Mouse (Mus musculus): ENCODE data around the gene Satb2. TPM values are rescaled to one million over a fixed set of nuclear protein-coding genes. Genes with fewer than 3 reads are reported as not detected.
"Not testable (repeated sequence)": the region's sequence is repeated elsewhere in the genome, so short reads cannot be mapped to it uniquely, and the experiment has no call there.

The Satb2 gene
- polyA plus RNA-seq, 1 experiment from 2014 or later, result 1.1 TPM

GRCm38 (mm10) chr1:56822025-56822424 is 156.4 kb downstream of the Satb2 start:
- H3K4me3 ChIP-seq (ENCODE audit: low read depth, low read length), result no peak overlapping the region

GRCm38 (mm10) chr1:56813506-56813905 is 164.9 kb downstream of the Satb2 start:
- Histone ChIP-seq H3K27me3 (ENCODE audit: control insufficient read depth, insufficient read depth, low read length) (no peaks in the 10 kb centered on the region), H3K36me3 (ENCODE audit: control insufficient read depth, insufficient read depth, low read length) (no peaks in the 10 kb centered on the region)
- ATAC-seq (ENCODE audit: insufficient number of reproducible peaks, insufficient read depth, low FRiP score, low read depth), result no peak

More at GRCm38 (mm10) chr1:56822025-56822424, 156.4 kb downstream of the Satb2 start:
- Histone ChIP-seq H3K9me3 (ENCODE audit: control insufficient read depth, low read depth, low read length) (no peaks in the 10 kb centered on the region), H3K27ac (ENCODE audit: low read length) (no peak overlapping the region), H3K36me3 (ENCODE audit: control insufficient read depth, insufficient read depth, low read length) (no peaks in the 10 kb centered on the region), H3K27me3 (ENCODE audit: control insufficient read depth, insufficient read depth, low read length) (no peaks in the 10 kb centered on the region), H3K4me1 (ENCODE audit: control insufficient read depth, insufficient read depth, low read length) (no peaks in the 10 kb centered on the region), H3K9ac (replicated peaks; ENCODE audit: low read depth, low read length) (no peak overlapping the region), H3K4me2 (replicated peaks; ENCODE audit: low read depth, low read length) (no peak overlapping the region)
- 80% methylated on average over 3 of the region's 3 CpGs for WGBS
- no peak for ATAC-seq (ENCODE audit: insufficient number of reproducible peaks, insufficient read depth, low FRiP score, low read depth)

GRCm38 (mm10) chr1:56812961-56813360 is 165.5 kb downstream of the Satb2 start:
- Histone ChIP-seq H3K9me3 (ENCODE audit: control insufficient read depth, low read depth, low read length) (no peaks in the 10 kb centered on the region), H3K36me3 (ENCODE audit: control insufficient read depth, insufficient read depth, low read length) (no peaks in the 10 kb centered on the region), H3K4me1 (ENCODE audit: control insufficient read depth, insufficient read depth, low read length) (no peaks in the 10 kb centered on the region), H3K9ac (replicated peaks; ENCODE audit: low read depth, low read length) (no peak overlapping the region), H3K27ac (ENCODE audit: low read length) (no peak overlapping the region), H3K27me3 (ENCODE audit: control insufficient read depth, insufficient read depth, low read length) (no peaks in the 10 kb centered on the region), H3K4me3 (ENCODE audit: low read depth, low read length) (no peak overlapping the region), H3K4me2 (replicated peaks; ENCODE audit: low read depth, low read length) (no peak overlapping the region)
- ATAC-seq (ENCODE audit: insufficient number of reproducible peaks, insufficient read depth, low FRiP score, low read depth), result no peak
- WGBS, result 82% methylated on average over 4 of the region's 4 CpGs

More at GRCm38 (mm10) chr1:56813506-56813905, 164.9 kb downstream of the Satb2 start:
- Histone ChIP-seq H3K4me2 (replicated peaks; ENCODE audit: low read depth, low read length) (no peak overlapping the region), H3K4me3 (ENCODE audit: low read depth, low read length) (no peak overlapping the region), H3K9me3 (ENCODE audit: control insufficient read depth, low read depth, low read length) (no peaks in the 10 kb centered on the region), H3K27ac (ENCODE audit: low read length) (no peak overlapping the region), H3K9ac (replicated peaks; ENCODE audit: low read depth, low read length) (no peak overlapping the region), H3K4me1 (ENCODE audit: control insufficient read depth, insufficient read depth, low read length) (no peaks in the 10 kb centered on the region)

GRCm38 (mm10) chr1:56811486-56811885 is 167.0 kb downstream of the Satb2 start:
- no peak for ATAC-seq (ENCODE audit: insufficient number of reproducible peaks, insufficient read depth, low FRiP score, low read depth)
- Histone ChIP-seq H3K27me3 (ENCODE audit: control insufficient read depth, insufficient read depth, low read length) (no peaks in the 10 kb centered on the region), H3K9me3 (ENCODE audit: control insufficient read depth, low read depth, low read length) (no peaks in the 10 kb centered on the region), H3K4me1 (ENCODE audit: control insufficient read depth, insufficient read depth, low read length) (no peaks in the 10 kb centered on the region), H3K9ac (replicated peaks; ENCODE audit: low read depth, low read length) (no peak overlapping the region), H3K36me3 (ENCODE audit: control insufficient read depth, insufficient read depth, low read length) (no peaks in the 10 kb centered on the region), H3K4me3 (ENCODE audit: low read depth, low read length) (no peak overlapping the region), H3K27ac (ENCODE audit: low read length) (no peak overlapping the region), H3K4me2 (replicated peaks; ENCODE audit: low read depth, low read length) (no peak overlapping the region)
- 86% methylated on average over 3 of the region's 3 CpGs for WGBS

GRCm38 (mm10) chr1:56806006-56806405 is 172.4 kb downstream of the Satb2 start:
- no peak for ATAC-seq (ENCODE audit: insufficient number of reproducible peaks, insufficient read depth, low FRiP score, low read depth)
- 75% methylated on average over 5 of the region's 5 CpGs for WGBS
- Histone ChIP-seq H3K27me3 (ENCODE audit: control insufficient read depth, insufficient read depth, low read length) (no peaks in the 10 kb centered on the region), H3K4me1 (ENCODE audit: control insufficient read depth, insufficient read depth, low read length) (no peaks in the 10 kb centered on the region), H3K9ac (replicated peaks; ENCODE audit: low read depth, low read length) (no peak overlapping the region), H3K9me3 (ENCODE audit: control insufficient read depth, low read depth, low read length) (no peaks in the 10 kb centered on the region), H3K4me3 (ENCODE audit: low read depth, low read length) (no peak overlapping the region), H3K27ac (ENCODE audit: low read length) (no peak overlapping the region), H3K36me3 (ENCODE audit: control insufficient read depth, insufficient read depth, low read length) (no peaks in the 10 kb centered on the region), H3K4me2 (replicated peaks; ENCODE audit: low read depth, low read length) (no peak overlapping the region)

GRCm38 (mm10) chr1:56800611-56801010 is 177.8 kb downstream of the Satb2 start:
- 82% methylated on average over 7 of the region's 7 CpGs for WGBS

GRCm38 (mm10) chr1:56795016-56795608 is 183.3 kb downstream of the Satb2 start:
- H3K36me3 ChIP-seq (ENCODE audit: control insufficient read depth, insufficient read depth, low read length), result no peaks in the 10 kb centered on the region
- H3K4me2 ChIP-seq (replicated peaks; ENCODE audit: low read depth, low read length), result no peak overlapping the region
- WGBS, result 79% methylated on average over 19 of the region's 19 CpGs
- no peak for ATAC-seq (ENCODE audit: insufficient number of reproducible peaks, insufficient read depth, low FRiP score, low read depth)
- no peak overlapping the region for H3K4me3 ChIP-seq (ENCODE audit: low read depth, low read length)
- H3K4me1 ChIP-seq (ENCODE audit: control insufficient read depth, insufficient read depth, low read length), result no peaks in the 10 kb centered on the region
- H3K9me3 ChIP-seq (ENCODE audit: control insufficient read depth, low read depth, low read length), result no peaks in the 10 kb centered on the region
- no peak overlapping the region for H3K27ac ChIP-seq (ENCODE audit: low read length)
- H3K9ac ChIP-seq (replicated peaks; ENCODE audit: low read depth, low read length), result no peak overlapping the region
- no peaks in the 10 kb centered on the region for H3K27me3 ChIP-seq (ENCODE audit: control insufficient read depth, insufficient read depth, low read length)

More at GRCm38 (mm10) chr1:56800611-56801010, 177.8 kb downstream of the Satb2 start:
- Histone ChIP-seq H3K4me3 (ENCODE audit: low read depth, low read length) (no peak overlapping the region), H3K4me1 (ENCODE audit: control insufficient read depth, insufficient read depth, low read length) (no peaks in the 10 kb centered on the region), H3K36me3 (ENCODE audit: control insufficient read depth, insufficient read depth, low read length) (no peaks in the 10 kb centered on the region), H3K4me2 (replicated peaks; ENCODE audit: low read depth, low read length) (no peak overlapping the region), H3K27me3 (ENCODE audit: control insufficient read depth, insufficient read depth, low read length) (no peaks in the 10 kb centered on the region), H3K27ac (ENCODE audit: low read length) (no peak overlapping the region), H3K9ac (replicated peaks; ENCODE audit: low read depth, low read length) (no peak overlapping the region), H3K9me3 (ENCODE audit: control insufficient read depth, low read depth, low read length) (no peaks in the 10 kb centered on the region)
- ATAC-seq (ENCODE audit: insufficient number of reproducible peaks, insufficient read depth, low FRiP score, low read depth), result no peak

GRCm38 (mm10) chr1:56789641-56790040 is 188.8 kb downstream of the Satb2 start:
- no peak overlapping the region for H3K27ac ChIP-seq (ENCODE audit: low read length)
- H3K4me1 ChIP-seq (ENCODE audit: control insufficient read depth, insufficient read depth, low read length), result no peaks in the 10 kb centered on the region
- no peaks in the 10 kb centered on the region for H3K9me3 ChIP-seq (ENCODE audit: control insufficient read depth, low read depth, low read length)
- no peak overlapping the region for H3K9ac ChIP-seq (replicated peaks; ENCODE audit: low read depth, low read length)
- H3K4me2 ChIP-seq (replicated peaks; ENCODE audit: low read depth, low read length), result no peak overlapping the region
- no peak overlapping the region for H3K4me3 ChIP-seq (ENCODE audit: low read depth, low read length)
- ATAC-seq (ENCODE audit: insufficient number of reproducible peaks, insufficient read depth, low FRiP score, low read depth), result no peak
- H3K36me3 ChIP-seq (ENCODE audit: control insufficient read depth, insufficient read depth, low read length), result no peaks in the 10 kb centered on the region
- 86% methylated on average over 2 of the region's 2 CpGs for WGBS
- no peaks in the 10 kb centered on the region for H3K27me3 ChIP-seq (ENCODE audit: control insufficient read depth, insufficient read depth, low read length)

- not testable (repeated sequence) for H3K4me3 ChIP-seq (ENCODE audit: low read depth, low read length); H3K9me3 ChIP-seq (ENCODE audit: control insufficient read depth, low read depth, low read length); H3K4me2 ChIP-seq (replicated peaks; ENCODE audit: low read depth, low read length); H3K4me1 ChIP-seq (ENCODE audit: control insufficient read depth, insufficient read depth, low read length); H3K27ac ChIP-seq (ENCODE audit: low read length); H3K9ac ChIP-seq (replicated peaks; ENCODE audit: low read depth, low read length); H3K27me3 ChIP-seq (ENCODE audit: control insufficient read depth, insufficient read depth, low read length); H3K36me3 ChIP-seq (ENCODE audit: control insufficient read depth, insufficient read depth, low read length)
- WGBS, result 86% methylated on average over 13 of the region's 13 CpGs
- peak; percentile 81; the same call in 1 of the 2 replicates for ATAC-seq (ENCODE audit: insufficient number of reproducible peaks, insufficient read depth, low FRiP score, low read depth)
Observed at GRCm38 (mm10) chr1:56782139-56782538, 196.3 kb downstream of the Satb2 start.

Data from stomach, embryonic 14.5 days (tissue).